Comparison of ENCODE assay signal across 8 mouse cellular contexts in the genomic region with DNA sequence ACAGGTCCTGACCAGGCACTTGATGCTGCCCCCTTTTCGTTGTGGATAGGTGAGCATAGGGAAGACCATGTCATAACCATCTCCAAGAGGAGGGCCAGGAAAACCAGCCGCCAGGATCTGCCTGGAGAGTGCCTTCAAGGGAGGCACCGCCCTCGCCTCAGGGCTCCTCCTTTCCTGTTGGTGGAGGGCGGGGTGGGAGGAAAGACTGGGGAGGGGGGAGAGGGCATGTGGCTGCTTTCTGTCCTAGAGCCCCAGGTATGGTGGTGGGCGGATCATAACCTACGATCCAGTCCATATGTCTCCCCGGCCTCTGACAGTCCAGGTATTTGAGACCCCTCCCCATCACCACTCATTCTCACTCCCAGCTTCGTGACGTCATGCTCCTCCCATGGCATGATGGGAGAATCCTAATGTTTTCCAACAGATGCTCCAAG. TPM values are rescaled to one million over a fixed set of nuclear protein-coding genes. Genes with fewer than 3 reads are reported as not detected.
DNase-seq lines count a peak whose midpoint lies in the region; ATAC-seq lines count a peak whose summit lies in the region.

No protein-coding gene starts in this region.

- H3K27me3 ChIP-seq in kidney, embryonic 15.5 days, result peaks cover 40% of the 10 kb centered on the region

- intact Hi-C loops in left cerebral cortex, postnatal 10 days (cut with DNase I), result loop anchor here (5.0 kb wide), 1 partner anchor 51 kb away; no protein-coding TSS in a partner anchor

- no peak overlapping the region for H3K4me3 ChIP-seq in kidney, embryonic 15.5 days (replicated peaks)

- no peak overlapping the region for H3K27ac ChIP-seq in kidney, embryonic 15.5 days

- DNase-seq in kidney, postnatal 14 days, result no peak
- DNase-seq in frontal cortex, postnatal 36 days (ENCODE audit: low spot score in 2 of 2), result peak; percentile 81 to 84
- DNase-seq in left cerebral cortex, postnatal 10 days (ENCODE audit: extremely low spot score in 1 of 2, low spot score in 2 of 2), result peak; percentile 71 to 74
- peak; percentile 65 for DNase-seq in retina, embryonic 14.5 days (ENCODE audit: low spot score)
- DNase-seq in spleen, adult 18-20 months, result no peak
- no peak for DNase-seq in kidney, adult 11 months
- DNase-seq in urinary bladder, postnatal 36 days (ENCODE audit: low spot score in 2 of 2), result no peak

- H3K4me2 ChIP-seq in kidney, embryonic 15.5 days, result peak overlapping the region; percentile 54

- H3K36me3 ChIP-seq in kidney, embryonic 15.5 days, result no peaks in the 10 kb centered on the region

- peaks cover 15% of the 10 kb centered on the region for H3K4me1 ChIP-seq in kidney, embryonic 15.5 days

- WGBS in kidney, embryonic 15.5 days, result 1% methylated on average over 9 of the region's 10 CpGs

- ATAC-seq in kidney, embryonic 15.5 days (replicated peaks; ENCODE audit: low FRiP score), result 0 out of 2 replicates have a peak, but pooled peaks have one; percentile 28

- H3K9me3 ChIP-seq in kidney, embryonic 15.5 days (replicated peaks), result no peaks in the 10 kb centered on the region

- H3K9ac ChIP-seq in kidney, embryonic 15.5 days, result no peak overlapping the region

RNA-seq across cellular contexts. Expression of a gene that starts 22.7 kb away (rescaled TPM):
- polyA plus RNA-seq in kidney, embryonic 15.5 days (2015; fragmentation: Nextera tagmentation; extraction: Ambion mirVana), result 0.85 and 1.5 TPM in 2 replicates
- 100 to 1,000 TPM; 139 to 146 TPM for total RNA-seq in left cerebral cortex, postnatal 10 days (2021)

Comparison
In these comparisons a context has a peak if more than half of its experiments do, and no peak if none do; other contexts are left out.
1. DNase-seq: peak in frontal cortex, postnatal 36 days (2 of 2), left cerebral cortex, postnatal 10 days (2 of 2) and retina, embryonic 14.5 days (single experiment); none in kidney, postnatal 14 days (single experiment), spleen, adult 18-20 months (0 of 2), kidney, adult 11 months (single experiment) and urinary bladder, postnatal 36 days (0 of 2).